Mouse (Mus musculus): ENCODE results near the gene Fam69a. TPM values are rescaled to one million over a fixed set of nuclear protein-coding genes. Genes with fewer than 3 reads are reported as not detected.
"Not testable (repeated sequence)": the region's sequence is repeated elsewhere in the genome, so short reads cannot be mapped to it uniquely, and the experiment has no call there.

Gene Fam69a
- polyA plus RNA-seq, 1 experiment from 2014 or later: 25.5 TPM

GRCm38 (mm10) chr5:107938483-107938882 is 48.4 kb downstream of the Fam69a start:
- not testable (repeated sequence) for H3K4me2 ChIP-seq; H3K27me3 ChIP-seq; H3K9ac ChIP-seq; H3K4me1 ChIP-seq; H3K9me3 ChIP-seq (replicated peaks); H3K36me3 ChIP-seq (ENCODE audit: poor library complexity, severe bottlenecking); H3K4me3 ChIP-seq; ATAC-seq; H3K27ac ChIP-seq
- WGBS: 75% methylated on average over 1 of the region's 1 CpGs

- H3K4me2 ChIP-seq: no peak overlapping the region
- no peaks in the 10 kb centered on the region for H3K27me3 ChIP-seq
- H3K9me3 ChIP-seq (replicated peaks): no peaks in the 10 kb centered on the region
- no peak overlapping the region for H3K9ac ChIP-seq
- H3K4me1 ChIP-seq: no peaks in the 10 kb centered on the region
- H3K27ac ChIP-seq: no peak overlapping the region
- WGBS: 88% methylated on average over 10 of the region's 10 CpGs
- ATAC-seq: no peak
- H3K36me3 ChIP-seq (ENCODE audit: poor library complexity, severe bottlenecking): no peaks in the 10 kb centered on the region
- H3K4me3 ChIP-seq: no peak overlapping the region
These were observed 50.1 kb downstream of the Fam69a start for GRCm38 (mm10) chr5:107936625-107937389.

- Histone ChIP-seq H3K4me2 (no peak overlapping the region), H3K9me3 (replicated peaks) (no peaks in the 10 kb centered on the region), H3K9ac (no peak overlapping the region), H3K4me1 (no peaks in the 10 kb centered on the region), H3K36me3 (ENCODE audit: poor library complexity, severe bottlenecking) (no peaks in the 10 kb centered on the region), H3K27me3 (no peaks in the 10 kb centered on the region), H3K4me3 (no peak overlapping the region), H3K27ac (no peak overlapping the region)
- no peak for ATAC-seq
- WGBS: 90% methylated on average over 10 of the region's 10 CpGs
These were observed 51.9 kb downstream of the Fam69a start for GRCm38 (mm10) chr5:107934770-107935543.

GRCm38 (mm10) chr5:107933202-107933974 is 53.5 kb downstream of the Fam69a start:
- Histone ChIP-seq H3K27me3 (no peaks in the 10 kb centered on the region), H3K4me1 (no peaks in the 10 kb centered on the region), H3K36me3 (ENCODE audit: poor library complexity, severe bottlenecking) (no peaks in the 10 kb centered on the region), H3K27ac (no peak overlapping the region), H3K4me3 (no peak overlapping the region), H3K9me3 (replicated peaks) (no peaks in the 10 kb centered on the region), H3K4me2 (no peak overlapping the region), H3K9ac (no peak overlapping the region)
- no peak for ATAC-seq
- WGBS: 87% methylated on average over 4 of the region's 4 CpGs

GRCm38 (mm10) chr5:107932556-107932955 is 54.3 kb downstream of the Fam69a start:
- 50% methylated on average over 2 of the region's 2 CpGs for WGBS

GRCm38 (mm10) chr5:107926550-107927249 is 60.2 kb downstream of the Fam69a start:
- Histone ChIP-seq H3K4me2 (no peak overlapping the region), H3K36me3 (ENCODE audit: poor library complexity, severe bottlenecking) (no peaks in the 10 kb centered on the region), H3K4me3 (no peak overlapping the region), H3K27ac (no peak overlapping the region), H3K9ac (no peak overlapping the region), H3K4me1 (no peaks in the 10 kb centered on the region), H3K9me3 (replicated peaks) (no peaks in the 10 kb centered on the region), H3K27me3 (no peaks in the 10 kb centered on the region)
- WGBS: 85% methylated on average over 11 of the region's 11 CpGs
- no peak for ATAC-seq

More at GRCm38 (mm10) chr5:107932556-107932955, 54.3 kb downstream of the Fam69a start:
- Histone ChIP-seq H3K9me3 (replicated peaks) (no peaks in the 10 kb centered on the region), H3K4me1 (no peaks in the 10 kb centered on the region), H3K27me3 (no peaks in the 10 kb centered on the region), H3K27ac (no peak overlapping the region; the same call in 1 of the 2 replicates), H3K9ac (no peak overlapping the region), H3K36me3 (ENCODE audit: poor library complexity, severe bottlenecking) (no peaks in the 10 kb centered on the region), H3K4me2 (no peak overlapping the region), H3K4me3 (no peak overlapping the region)
- ATAC-seq: no peak

GRCm38 (mm10) chr5:107924564-107924963 is 62.3 kb downstream of the Fam69a start:
- H3K4me3 ChIP-seq: no peak overlapping the region
- no peak overlapping the region for H3K27ac ChIP-seq
- 74% methylated on average over 8 of the region's 8 CpGs for WGBS

GRCm38 (mm10) chr5:107922836-107923235 is 64.0 kb downstream of the Fam69a start:
- 90% methylated on average over 1 of the region's 1 CpGs for WGBS
- no peaks in the 10 kb centered on the region for H3K27me3 ChIP-seq
- no peaks in the 10 kb centered on the region for H3K9me3 ChIP-seq (replicated peaks)
- no peak overlapping the region for H3K4me3 ChIP-seq
- H3K4me1 ChIP-seq: no peaks in the 10 kb centered on the region
- no peak overlapping the region for H3K4me2 ChIP-seq
- no peak overlapping the region for H3K9ac ChIP-seq
- no peak for ATAC-seq
- H3K36me3 ChIP-seq (ENCODE audit: poor library complexity, severe bottlenecking): no peaks in the 10 kb centered on the region
- H3K27ac ChIP-seq: no peak overlapping the region

More at GRCm38 (mm10) chr5:107924564-107924963, 62.3 kb downstream of the Fam69a start:
- Histone ChIP-seq H3K9me3 (replicated peaks) (no peaks in the 10 kb centered on the region), H3K27me3 (no peaks in the 10 kb centered on the region), H3K9ac (no peak overlapping the region), H3K4me1 (no peaks in the 10 kb centered on the region), H3K36me3 (ENCODE audit: poor library complexity, severe bottlenecking) (no peaks in the 10 kb centered on the region), H3K4me2 (no peak overlapping the region)
- ATAC-seq: no peak

GRCm38 (mm10) chr5:107921400-107922252 is 65.3 kb downstream of the Fam69a start:
- Histone ChIP-seq H3K27ac (no peak overlapping the region), H3K9me3 (replicated peaks) (no peaks in the 10 kb centered on the region), H3K36me3 (ENCODE audit: poor library complexity, severe bottlenecking) (no peaks in the 10 kb centered on the region), H3K9ac (no peak overlapping the region), H3K4me2 (no peak overlapping the region), H3K4me3 (no peak overlapping the region), H3K27me3 (no peaks in the 10 kb centered on the region), H3K4me1 (no peaks in the 10 kb centered on the region)
- peak; percentile 55 for ATAC-seq
- WGBS: 84% methylated on average over 2 of the region's 2 CpGs

GRCm38 (mm10) chr5:107915280-107915679 is 71.6 kb downstream of the Fam69a start:
- H3K36me3 ChIP-seq (ENCODE audit: poor library complexity, severe bottlenecking): peaks cover 7% of the 10 kb centered on the region
- H3K27me3 ChIP-seq: no peaks in the 10 kb centered on the region
- no peak for ATAC-seq
- no peak overlapping the region for H3K9ac ChIP-seq
- no peak overlapping the region for H3K4me3 ChIP-seq
- H3K27ac ChIP-seq: no peak overlapping the region
- no peak overlapping the region for H3K4me2 ChIP-seq
- H3K9me3 ChIP-seq (replicated peaks): no peaks in the 10 kb centered on the region
- H3K4me1 ChIP-seq: peaks cover 3% of the 10 kb centered on the region; the same call in 1 of the 2 replicates
- 30% methylated on average over 4 of the region's 4 CpGs for WGBS

- H3K4me1 ChIP-seq: peaks cover 3% of the 10 kb centered on the region; the same call in 1 of the 2 replicates
- H3K36me3 ChIP-seq (ENCODE audit: poor library complexity, severe bottlenecking): peaks cover 49% of the 10 kb centered on the region
- no peak overlapping the region for H3K4me3 ChIP-seq
- no peak overlapping the region for H3K27ac ChIP-seq
- no peaks in the 10 kb centered on the region for H3K27me3 ChIP-seq
- H3K9me3 ChIP-seq (replicated peaks): no peaks in the 10 kb centered on the region
- no peak overlapping the region for H3K4me2 ChIP-seq
- 92% methylated on average over 5 of the region's 5 CpGs for WGBS
- H3K9ac ChIP-seq: no peak overlapping the region
- ATAC-seq: no peak
These were observed 75.9 kb downstream of the Fam69a start for GRCm38 (mm10) chr5:107911012-107911411.
